Mouse (Mus musculus) testis, adult 2 months (tissue): Measurements from ENCODE around the gene Olfr459. TPM values are rescaled to one million over a fixed set of nuclear protein-coding genes. Genes with fewer than 3 reads are reported as not detected.

ENCODE experiments used
- H3K27ac ChIP-seq: fragments of 200-500 bp; 2 replicates; pipeline ENCODE4 v1.5.1; 2012; ENCODE audit warnings: low read depth, low read length; ENCODE audit not compliant: control insufficient read depth, insufficient read depth
- H3K27me3 ChIP-seq: fragments of 200-500 bp; 2 replicates; pipeline ENCODE4 v1.6.1; 2012; ENCODE audit warnings: mild to moderate bottlenecking, low read length, moderate library complexity; ENCODE audit not compliant: control insufficient read depth, insufficient read depth
- H3K36me3 ChIP-seq: fragments of 200-500 bp; 2 replicates; pipeline ENCODE4 v1.6.1; 2012; ENCODE audit warnings: mild to moderate bottlenecking, low read length; ENCODE audit not compliant: control insufficient read depth, insufficient read depth
- H3K4me1 ChIP-seq: fragments of 200-500 bp; 2 replicates; pipeline ENCODE4 v1.6.1; 2012; ENCODE audit warnings: low read length; ENCODE audit not compliant: control insufficient read depth, insufficient read depth
- H3K4me3 ChIP-seq: fragments of 200-500 bp; 2 replicates; pipeline ENCODE4 v1.5.1; 2012; ENCODE audit warnings: low read depth, mild to moderate bottlenecking, low read length, moderate library complexity, mixed read lengths; ENCODE audit not compliant: control insufficient read depth
- CTCF ChIP-seq: fragments of 200-500 bp; IDR thresholded peaks from 2 replicates; pipeline ENCODE4 v1.5.1; 2012; ENCODE audit warnings: low read depth, mild to moderate bottlenecking, inconsistent platforms, low read length, moderate library complexity; ENCODE audit not compliant: control insufficient read depth, insufficient read depth, insufficient replicate concordance
- POLR2A ChIP-seq: fragments of 200-500 bp; IDR thresholded peaks from 2 replicates; pipeline ENCODE4 v1.6.1; 2012; ENCODE audit warnings: low read depth, mild to moderate bottlenecking, inconsistent platforms, low read length, moderate library complexity; ENCODE audit not compliant: control insufficient read depth
- polyA plus RNA-seq: library from polyadenylated mRNA; depleted of rRNA; stranded (reverse); fragments of >200 nt; gene quantifications from 2 replicates; pipeline ENCODE4 v1.2.3, GENCODE M21; 2012

Olfr459 gene
- polyA plus RNA-seq, 1 experiment: not detected

DNA sequence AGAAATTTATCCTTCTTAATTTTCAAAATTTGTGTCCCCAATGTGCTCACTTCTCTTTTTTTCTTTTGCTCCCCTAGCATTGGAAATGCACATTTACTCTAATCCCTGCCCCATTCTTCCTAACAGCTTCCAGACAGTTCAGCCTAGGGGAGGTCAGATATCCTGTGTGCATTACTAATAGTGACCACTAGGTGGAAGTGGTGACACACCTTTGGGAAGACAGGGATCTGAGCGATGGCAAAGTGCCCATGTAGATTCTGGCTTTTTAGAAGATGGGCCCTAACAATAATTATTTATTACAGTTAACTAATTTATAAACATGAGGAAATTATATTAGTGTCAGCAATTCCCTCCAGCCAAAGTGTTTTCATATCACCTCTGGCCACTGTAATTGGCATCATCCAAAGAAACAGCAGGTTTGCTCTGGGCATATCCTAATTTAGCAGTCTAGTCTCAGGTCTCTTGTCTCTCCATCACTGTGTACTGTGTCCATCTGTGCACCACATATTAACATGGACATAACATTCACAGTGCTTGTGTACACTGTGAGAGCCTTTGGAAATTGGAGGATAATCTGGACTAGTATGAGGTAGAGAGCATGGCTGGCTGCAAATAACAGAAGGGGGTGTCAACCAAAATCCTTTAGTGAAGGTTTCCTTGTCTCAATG, 13.1 kb downstream of the Olfr459 start:
- Histone ChIP-seq H3K36me3 (no peaks in the 10 kb centered on the region), H3K27me3 (no peaks in the 10 kb centered on the region), H3K27ac (no peak overlapping the region), H3K4me3 (no peak overlapping the region), H3K4me1 (no peaks in the 10 kb centered on the region)
- no peak; the same call in 1 of the 2 replicates for TF ChIP-seq CTCF
- no peak for TF ChIP-seq POLR2A

DNA sequence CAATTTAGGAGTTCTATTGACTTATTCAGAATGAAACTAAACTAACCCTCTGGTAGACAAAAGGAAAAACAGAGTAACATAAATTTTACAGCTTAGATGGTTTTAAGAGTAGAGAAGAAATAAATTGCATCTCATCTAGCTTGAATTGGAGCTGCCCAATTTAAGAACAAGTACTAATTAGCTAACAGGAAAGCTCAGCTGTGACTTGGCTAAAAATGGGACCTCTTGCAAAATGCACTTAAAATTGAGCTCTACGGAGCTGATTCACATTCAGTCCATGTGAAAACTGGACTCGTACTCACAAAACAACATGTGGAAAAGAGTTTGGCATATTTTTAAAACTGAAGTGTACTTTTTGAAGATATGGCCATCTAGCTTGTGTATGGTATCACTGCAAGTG, 15.4 kb downstream of the Olfr459 start:
- TF ChIP-seq CTCF (no peak), POLR2A (no peak)
- no peak overlapping the region for H3K27ac ChIP-seq

DNA sequence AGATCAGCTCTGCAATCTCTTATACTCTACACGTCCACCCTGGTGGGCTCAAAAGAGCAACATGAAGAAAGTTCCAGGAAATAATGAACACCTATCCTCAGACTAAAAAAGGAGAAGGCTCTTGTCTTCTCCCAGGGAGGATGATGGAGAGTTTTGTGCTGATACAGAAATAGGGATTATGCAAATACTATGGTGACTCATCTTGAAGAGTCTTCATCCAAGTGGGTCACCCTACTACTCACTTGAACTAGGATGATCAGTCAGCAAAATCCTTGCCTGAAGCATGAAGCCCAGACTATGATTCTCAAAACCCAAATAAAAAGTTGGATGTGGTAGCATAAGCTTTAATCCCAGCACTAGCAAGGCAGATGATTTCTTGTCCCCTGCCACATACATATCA, 16.6 kb downstream of the Olfr459 start:
- H3K27ac ChIP-seq: no peak overlapping the region
- TF ChIP-seq CTCF (no peak), POLR2A (no peak)
- H3K36me3 ChIP-seq: no peaks in the 10 kb centered on the region
- no peak overlapping the region for H3K4me3 ChIP-seq
- H3K4me1 ChIP-seq: no peaks in the 10 kb centered on the region
- H3K27me3 ChIP-seq: no peaks in the 10 kb centered on the region

More for the DNA sequence above, 15.4 kb downstream of the Olfr459 start:
- Histone ChIP-seq H3K4me3 (no peak overlapping the region), H3K4me1 (no peaks in the 10 kb centered on the region), H3K27me3 (no peaks in the 10 kb centered on the region), H3K36me3 (no peaks in the 10 kb centered on the region)

DNA sequence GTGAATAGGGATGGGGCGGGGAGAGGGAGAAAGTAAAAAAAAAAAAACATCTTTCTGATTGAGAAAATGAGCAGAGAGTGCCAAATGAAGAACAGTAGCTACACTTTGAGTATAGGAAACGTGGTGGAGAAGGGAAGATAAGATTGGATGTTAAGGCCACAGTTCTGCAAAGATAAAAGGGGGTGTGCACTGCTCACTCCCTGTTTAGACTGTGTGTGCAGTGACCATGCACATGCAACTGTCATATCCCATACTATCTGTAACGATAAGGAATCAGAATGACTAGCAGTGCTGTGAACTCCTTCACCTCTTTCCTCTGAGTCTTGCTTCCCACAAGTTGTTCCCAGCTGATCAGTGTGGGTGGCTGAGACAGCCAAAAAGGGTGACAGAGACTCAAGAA, 17.8 kb downstream of the Olfr459 start:
- no peak overlapping the region for H3K4me3 ChIP-seq

DNA sequence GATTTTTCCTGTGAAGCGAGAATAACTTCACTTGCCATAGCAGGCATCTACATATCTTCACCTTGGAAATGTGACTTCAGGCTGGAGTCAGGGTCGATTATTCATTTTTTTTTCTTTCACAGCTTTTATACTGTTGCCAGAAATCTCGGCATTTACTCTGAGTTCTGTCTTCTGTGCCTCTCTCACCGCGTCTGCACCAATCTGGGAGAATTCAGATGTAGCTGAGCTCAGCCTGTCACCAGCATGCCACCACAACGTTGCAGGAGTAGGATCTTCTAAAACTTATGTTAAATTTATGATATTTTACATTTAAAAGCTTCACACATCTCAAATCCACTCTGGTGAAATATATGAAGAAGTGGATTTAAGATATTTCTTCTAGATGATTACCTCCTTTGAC, 20.4 kb downstream of the Olfr459 start:
- Histone ChIP-seq H3K4me1 (no peaks in the 10 kb centered on the region), H3K36me3 (no peaks in the 10 kb centered on the region), H3K4me3 (no peak overlapping the region), H3K27ac (no peak overlapping the region), H3K27me3 (no peaks in the 10 kb centered on the region)
- TF ChIP-seq CTCF (no peak), POLR2A (no peak)

More for the DNA sequence above, 17.8 kb downstream of the Olfr459 start:
- no peak overlapping the region for H3K27ac ChIP-seq
- H3K27me3 ChIP-seq: no peaks in the 10 kb centered on the region
- no peaks in the 10 kb centered on the region for H3K4me1 ChIP-seq
- TF ChIP-seq CTCF (no peak), POLR2A (no peak)
- H3K36me3 ChIP-seq: no peaks in the 10 kb centered on the region

DNA sequence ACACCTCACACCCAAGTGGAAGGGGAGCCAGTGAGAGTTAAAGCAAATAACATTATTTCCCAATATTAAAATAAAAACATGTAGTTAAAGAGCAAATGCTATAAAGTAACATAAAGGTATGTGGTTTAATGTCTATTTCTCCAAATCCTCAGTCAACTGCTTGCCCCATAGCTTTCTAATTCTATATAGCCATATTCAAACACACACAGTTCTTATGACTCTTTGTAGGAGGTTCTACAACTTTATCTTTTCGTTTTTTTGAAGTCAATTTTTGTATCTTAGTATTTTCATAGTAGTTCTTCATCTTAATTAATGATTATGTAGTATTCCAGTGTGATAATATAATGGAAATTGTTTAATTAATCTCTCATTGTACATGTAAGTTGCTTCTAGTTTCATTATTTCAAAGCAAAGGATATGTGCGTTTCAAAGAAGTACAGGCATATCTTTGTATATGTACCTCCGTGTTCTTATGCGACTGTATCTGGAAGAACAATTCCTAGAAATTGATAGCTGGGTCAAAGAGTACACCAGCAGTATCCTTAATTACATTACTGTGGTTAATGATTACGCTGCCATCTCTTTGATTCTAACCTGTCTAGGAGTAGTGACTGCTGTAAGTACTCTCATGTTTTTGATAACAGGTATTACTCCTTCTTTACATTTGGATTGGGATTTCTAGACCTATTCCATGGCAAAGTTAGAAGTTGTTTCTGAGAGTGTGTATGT, 30.1 kb downstream of the Olfr459 start:
- TF ChIP-seq POLR2A (no peak), CTCF (no peak)

DNA sequence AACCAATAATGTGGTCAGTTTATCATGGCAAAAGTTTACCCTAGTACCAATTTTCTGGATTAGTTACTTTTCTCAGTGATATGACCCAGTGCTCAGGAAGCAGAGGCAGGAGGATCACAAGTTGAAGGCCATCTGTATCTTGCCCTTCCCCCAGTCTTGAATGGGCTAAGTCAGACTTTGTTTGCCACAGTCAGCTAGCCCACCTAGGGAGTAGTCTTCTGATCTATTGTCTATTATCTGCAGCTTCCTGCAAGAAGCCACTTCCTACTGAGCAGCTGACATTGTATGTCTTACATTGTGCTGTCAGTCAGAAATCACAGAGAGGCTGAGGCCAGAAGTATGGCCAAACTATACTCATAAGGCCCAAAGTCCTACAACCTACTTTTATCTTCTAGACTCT, 33.9 kb downstream of the Olfr459 start:
- Histone ChIP-seq H3K27ac (no peak overlapping the region), H3K27me3 (no peaks in the 10 kb centered on the region), H3K36me3 (no peaks in the 10 kb centered on the region), H3K4me3 (no peak overlapping the region), H3K4me1 (no peaks in the 10 kb centered on the region)
- TF ChIP-seq CTCF (no peak), POLR2A (no peak)

More for the DNA sequence above, 30.1 kb downstream of the Olfr459 start:
- Histone ChIP-seq H3K36me3 (no peaks in the 10 kb centered on the region), H3K4me3 (no peak overlapping the region), H3K27me3 (no peaks in the 10 kb centered on the region), H3K4me1 (no peaks in the 10 kb centered on the region), H3K27ac (no peak overlapping the region)
